Mouse (Mus musculus): Measurements from ENCODE around the gene Thap3. TPM values are rescaled to one million over a fixed set of nuclear protein-coding genes. Genes with fewer than 3 reads are reported as not detected.

The Thap3 gene
- polyA plus RNA-seq, 1 experiment from 2014 or later: 6.8 TPM

GRCm38 (mm10) chr4:152028456-152028855, 39.7 kb upstream of the Thap3 start:
- Histone ChIP-seq H3K4me1 (ENCODE audit: insufficient read depth) (peaks cover 31% of the 10 kb centered on the region), H3K4me2 (ENCODE audit: low read depth, low read length) (peak overlapping the region; percentile 98), H3K27me3 (ENCODE audit: insufficient read depth, low read length) (no peaks in the 10 kb centered on the region), H3K36me3 (replicated peaks; ENCODE audit: insufficient read depth, low read length) (0 out of 2 replicates have a peak, but pooled peaks cover 5% of the 10 kb centered on the region), H3K9ac (replicated peaks) (no peak overlapping the region), H3K9me3 (ENCODE audit: low read length) (no peaks in the 10 kb centered on the region), H3K4me3 (ENCODE audit: low read depth, low read length) (peak overlapping the region; percentile 61; the same call in 1 of the 2 replicates), H3K27ac (ENCODE audit: low read depth) (no peak overlapping the region)
- WGBS (ENCODE audit: insufficient replicate concordance): 72% methylated on average over 15 of the region's 15 CpGs
- TF ChIP-seq CTCF (IDR thresholded peaks at IDR 0.05; ENCODE audit: low read depth): no peak
- no peak for TF ChIP-seq EP300 (IDR thresholded peaks at IDR 0.05; ENCODE audit: low read depth)
- DNase-seq (no peak), ATAC-seq (no peak)

- peaks cover 9% of the 10 kb centered on the region; the same call in 1 of the 2 replicates for H3K36me3 ChIP-seq (replicated peaks; ENCODE audit: insufficient read depth, low read length)
- peaks cover 31% of the 10 kb centered on the region for H3K4me1 ChIP-seq (ENCODE audit: insufficient read depth)
- H3K27ac ChIP-seq (ENCODE audit: low read depth): peak within 1 kb of the TSS; percentile 87
- ATAC-seq: peak; percentile 96
- H3K4me3 ChIP-seq (ENCODE audit: low read depth, low read length): peak within 1 kb of the TSS; percentile 61
- H3K27me3 ChIP-seq (ENCODE audit: insufficient read depth, low read length): no peaks in the 10 kb centered on the region
- no peaks in the 10 kb centered on the region for H3K9me3 ChIP-seq (ENCODE audit: low read length)
- no peak for TF ChIP-seq CTCF (IDR thresholded peaks at IDR 0.05; ENCODE audit: low read depth)
- TF ChIP-seq EP300 (IDR thresholded peaks at IDR 0.05; ENCODE audit: low read depth): no peak
- peak; percentile 97 for DNase-seq
- 5% methylated on average over 29 of the region's 35 CpGs for WGBS (ENCODE audit: insufficient replicate concordance)
- H3K4me2 ChIP-seq (ENCODE audit: low read depth, low read length): peak within 1 kb of the TSS; percentile 98
- peak within 1 kb of the TSS; percentile 75 for H3K9ac ChIP-seq (replicated peaks)
Measured at GRCm38 (mm10) chr4:152027524-152027923, 38.7 kb upstream of the Thap3 start, which contains the start of gene Zbtb48. Gene Zbtb48 (minus strand): TSS chr4:152027671.

GRCm38 (mm10) chr4:152026751-152027508, 38.1 kb upstream of the Thap3 start:
- 3% methylated on average over 35 of the region's 41 CpGs for WGBS (ENCODE audit: insufficient replicate concordance)
- DNase-seq (peak; percentile 77), ATAC-seq (peak; percentile 75)
- Histone ChIP-seq H3K27me3 (ENCODE audit: insufficient read depth, low read length) (no peaks in the 10 kb centered on the region), H3K4me2 (ENCODE audit: low read depth, low read length) (peak overlapping the region; percentile 98), H3K4me3 (ENCODE audit: low read depth, low read length) (peak overlapping the region; percentile 61), H3K9ac (replicated peaks) (peak overlapping the region; percentile 75), H3K9me3 (ENCODE audit: low read length) (no peaks in the 10 kb centered on the region), H3K4me1 (ENCODE audit: insufficient read depth) (peaks cover 31% of the 10 kb centered on the region), H3K27ac (ENCODE audit: low read depth) (peak overlapping the region; percentile 87), H3K36me3 (replicated peaks; ENCODE audit: insufficient read depth, low read length) (peaks cover 12% of the 10 kb centered on the region)
- TF ChIP-seq EP300 (IDR thresholded peaks at IDR 0.05; ENCODE audit: low read depth): no peak
- TF ChIP-seq CTCF (IDR thresholded peaks at IDR 0.05; ENCODE audit: low read depth): peak; percentile 19; the same call in 1 of the 2 replicates

- no peaks in the 10 kb centered on the region for H3K9me3 ChIP-seq (ENCODE audit: low read length)
- peaks cover 31% of the 10 kb centered on the region for H3K4me1 ChIP-seq (ENCODE audit: insufficient read depth)
- no peaks in the 10 kb centered on the region for H3K27me3 ChIP-seq (ENCODE audit: insufficient read depth, low read length)
- WGBS (ENCODE audit: insufficient replicate concordance): 89% methylated on average over 11 of the region's 11 CpGs
- ATAC-seq: no peak
- H3K4me2 ChIP-seq (ENCODE audit: low read depth, low read length): 0 out of 2 replicates have a peak overlapping the region, but pooled peaks have one; percentile 4
- no peak overlapping the region for H3K4me3 ChIP-seq (ENCODE audit: low read depth, low read length)
- TF ChIP-seq EP300 (IDR thresholded peaks at IDR 0.05; ENCODE audit: low read depth) (no peak), CTCF (IDR thresholded peaks at IDR 0.05; ENCODE audit: low read depth) (no peak)
- H3K9ac ChIP-seq (replicated peaks): no peak overlapping the region
- DNase-seq: no peak
- H3K27ac ChIP-seq (ENCODE audit: low read depth): no peak overlapping the region
- peaks cover 35% of the 10 kb centered on the region for H3K36me3 ChIP-seq (replicated peaks; ENCODE audit: insufficient read depth, low read length)
Measured at GRCm38 (mm10) chr4:152024525-152024924, 35.7 kb upstream of the Thap3 start.

- Histone ChIP-seq H3K4me1 (ENCODE audit: insufficient read depth) (peaks cover 21% of the 10 kb centered on the region), H3K36me3 (replicated peaks; ENCODE audit: insufficient read depth, low read length) (peaks cover 43% of the 10 kb centered on the region), H3K4me2 (ENCODE audit: low read depth, low read length) (no peak overlapping the region), H3K4me3 (ENCODE audit: low read depth, low read length) (no peak overlapping the region), H3K27ac (ENCODE audit: low read depth) (no peak overlapping the region), H3K9me3 (ENCODE audit: low read length) (no peaks in the 10 kb centered on the region), H3K9ac (replicated peaks) (no peak overlapping the region), H3K27me3 (ENCODE audit: insufficient read depth, low read length) (no peaks in the 10 kb centered on the region)
- no peak for ATAC-seq
- WGBS (ENCODE audit: insufficient replicate concordance): 79% methylated on average over 8 of the region's 8 CpGs
- TF ChIP-seq CTCF (IDR thresholded peaks at IDR 0.05; ENCODE audit: low read depth): no peak
- TF ChIP-seq EP300 (IDR thresholded peaks at IDR 0.05; ENCODE audit: low read depth): no peak
- DNase-seq: no peak
Measured at GRCm38 (mm10) chr4:152022506-152022905, 33.7 kb upstream of the Thap3 start.

- Histone ChIP-seq H3K4me2 (ENCODE audit: low read depth, low read length) (no peak overlapping the region), H3K4me3 (ENCODE audit: low read depth, low read length) (no peak overlapping the region), H3K9me3 (ENCODE audit: low read length) (no peaks in the 10 kb centered on the region), H3K27ac (ENCODE audit: low read depth) (no peak overlapping the region), H3K27me3 (ENCODE audit: insufficient read depth, low read length) (no peaks in the 10 kb centered on the region), H3K9ac (replicated peaks) (no peak overlapping the region), H3K4me1 (ENCODE audit: insufficient read depth) (peaks cover 17% of the 10 kb centered on the region), H3K36me3 (replicated peaks; ENCODE audit: insufficient read depth, low read length) (peaks cover 43% of the 10 kb centered on the region)
- WGBS (ENCODE audit: insufficient replicate concordance): 82% methylated on average over 12 of the region's 12 CpGs
- no peak for DNase-seq
- no peak for ATAC-seq
- peak; percentile 43; the same call in 1 of the 2 replicates for TF ChIP-seq CTCF (IDR thresholded peaks at IDR 0.05; ENCODE audit: low read depth)
- no peak for TF ChIP-seq EP300 (IDR thresholded peaks at IDR 0.05; ENCODE audit: low read depth)
Measured at GRCm38 (mm10) chr4:152021568-152022097, 32.8 kb upstream of the Thap3 start.

Data from liver, postnatal 0 days (tissue).